Mouse (Mus musculus) lung, postnatal 0 days (tissue): Measurements from ENCODE around the gene Gm49395.
A peak's percentile ranks its signal among the peaks of the same experiment; 100 is the strongest.

Experiments
- CTCF ChIP-seq: IDR thresholded peaks from 2 replicates; pipeline ENCODE4 v1.5.1; 2016; ENCODE audit warnings: antibody characterized with exemption, mild to moderate bottlenecking
- EP300 ChIP-seq: IDR thresholded peaks from 2 replicates; pipeline ENCODE4 v1.6.1; 2016; ENCODE audit warnings: antibody characterized with exemption, mild to moderate bottlenecking, control low read depth

- TF ChIP-seq CTCF: peak; percentile 9; the same call in 1 of the 2 replicates
- TF ChIP-seq EP300: no peak
Measured at GRCm38 (mm10) chr13:115102754-115103153, 1.0 kb upstream of the Gm49395 start.
